Mouse (Mus musculus) CH12.LX (cell line): ENCODE measurements around the gene N4bp2l1.

ENCODE experiments used
- BHLHE40 ChIP-seq: IDR thresholded peaks from 2 replicates; pipeline ENCODE4 v1.6.1; 2011; ENCODE audit warnings: mild to moderate bottlenecking, low read depth, low read length, improper control_type of control experiment
- CTCF ChIP-seq, 2 experiments: IDR thresholded peaks in 1 of 2; conservative IDR thresholded peaks in 1 of 2; 2 replicates each; pipeline ENCODE4 v1.5.1; 2011 to 2012; ENCODE audit warnings: low read depth in 2 of 2, low read length in 2 of 2, improper control_type of control experiment in 1 of 2, inconsistent platforms in 1 of 2, mild to moderate bottlenecking in 1 of 2, moderate library complexity in 1 of 2
- JUND ChIP-seq: conservative IDR thresholded peaks from 2 replicates; pipeline ENCODE4 v1.6.1; 2011; ENCODE audit warnings: low read depth, low read length, improper control_type of control experiment
- POLR2A ChIP-seq: IDR thresholded peaks from 2 replicates; pipeline ENCODE4 v1.6.1; 2011; ENCODE audit warnings: low read depth, mild to moderate bottlenecking, improper control_type of control experiment, low read length
- SIN3A ChIP-seq: IDR thresholded peaks from 2 replicates; pipeline ENCODE4 v1.6.1; 2012; ENCODE audit warnings: low read length, improper control_type of control experiment, inconsistent platforms

GRCm38 (mm10) chr5:150570496-150571219 is 26.3 kb downstream of the N4bp2l1 start:
- TF ChIP-seq JUND (no peak), POLR2A (no peak), SIN3A (no peak), CTCF (conservative IDR thresholded peaks at IDR 0.05 in 1 of 2, IDR thresholded peaks at IDR 0.05 in 1 of 2; ENCODE audit: low read depth in 2 of 2, low read length in 2 of 2) (no peak), BHLHE40 (no peak)
